Mouse (Mus musculus) left cerebral cortex, adult 8-10 months (tissue): Measurements from ENCODE around the gene Usmg5. TPM values are rescaled to one million over a fixed set of nuclear protein-coding genes. Genes with fewer than 3 reads are reported as not detected.
"Not testable (repeated sequence)": the region's sequence is repeated elsewhere in the genome, so short reads cannot be mapped to it uniquely, and the experiment has no call there.

ENCODE experiments used
- DNase-seq, 2 experiments: peaks; one replicate each; pipeline ENCODE4 v3.0.0; 2022; ENCODE audit warnings: low spot score in 2 of 2
- total RNA-seq, 4 experiments: library from RNA; stranded (reverse); gene quantifications; 2 replicates each; pipeline ENCODE4 v1.2.4; 2022

Gene Usmg5
- 100 to 1,000 TPM; 772 to 821 (median 786) TPM for total RNA-seq

DNA sequence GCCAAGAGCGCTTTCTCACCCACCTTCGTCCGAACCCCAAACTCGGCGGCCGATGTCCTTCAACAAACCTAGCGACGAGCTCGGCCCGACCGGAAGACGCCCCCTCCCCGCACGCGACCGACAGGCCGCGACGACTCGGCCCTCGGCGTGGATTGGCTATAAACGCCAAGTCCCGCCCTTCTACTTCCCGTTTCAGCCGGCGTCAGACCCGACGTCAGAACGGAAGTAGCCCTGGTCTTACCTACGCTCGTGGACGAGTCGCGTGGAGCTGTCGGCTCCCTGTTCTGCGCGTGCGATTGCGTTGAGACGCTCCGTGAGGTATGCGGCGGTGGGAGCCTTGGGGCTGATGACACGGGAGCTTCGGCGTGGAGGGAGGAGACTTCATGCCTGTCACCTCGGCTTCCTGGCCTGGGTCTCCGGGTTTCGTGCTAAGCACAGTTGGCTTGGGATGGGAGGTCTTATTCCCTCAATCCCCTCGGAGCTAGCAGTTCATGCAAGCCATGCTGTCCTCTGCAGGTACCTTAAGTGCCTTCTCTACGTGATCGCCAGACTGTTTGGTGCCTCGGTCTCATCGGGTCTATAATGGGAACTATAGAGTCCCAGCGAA, at the start of gene Usmg5, which contains the start of gene Pdcd11:
Gene Usmg5, minus strand, starts transcription at position 98 of the 607 bp plus-strand sequence.
Gene Pdcd11, plus strand, starts transcription at position 219 of the 607 bp plus-strand sequence.
- DNase-seq = peak; percentile 90 to 97

DNA sequence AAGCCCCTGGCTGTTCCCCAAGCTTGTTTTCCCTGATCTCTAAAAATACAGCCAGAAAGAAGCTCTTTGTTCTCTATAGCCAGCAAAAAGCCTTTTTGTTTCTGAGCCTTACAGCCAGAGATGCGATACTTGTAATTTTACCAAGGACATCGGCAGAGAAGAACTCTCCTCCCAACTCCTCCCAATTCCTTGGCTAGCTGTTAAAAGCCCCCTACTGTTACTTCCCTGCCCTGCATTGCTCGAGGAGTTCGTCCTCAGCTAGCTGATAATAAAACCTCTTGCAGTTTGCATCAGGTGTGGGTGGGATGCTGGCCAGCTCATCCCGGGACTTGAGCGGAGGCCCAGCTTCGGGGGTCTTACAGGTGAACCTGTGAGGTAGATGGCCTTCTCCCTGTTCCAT, 49.2 kb upstream of the Usmg5 start:
- not testable (repeated sequence) for DNase-seq

DNA sequence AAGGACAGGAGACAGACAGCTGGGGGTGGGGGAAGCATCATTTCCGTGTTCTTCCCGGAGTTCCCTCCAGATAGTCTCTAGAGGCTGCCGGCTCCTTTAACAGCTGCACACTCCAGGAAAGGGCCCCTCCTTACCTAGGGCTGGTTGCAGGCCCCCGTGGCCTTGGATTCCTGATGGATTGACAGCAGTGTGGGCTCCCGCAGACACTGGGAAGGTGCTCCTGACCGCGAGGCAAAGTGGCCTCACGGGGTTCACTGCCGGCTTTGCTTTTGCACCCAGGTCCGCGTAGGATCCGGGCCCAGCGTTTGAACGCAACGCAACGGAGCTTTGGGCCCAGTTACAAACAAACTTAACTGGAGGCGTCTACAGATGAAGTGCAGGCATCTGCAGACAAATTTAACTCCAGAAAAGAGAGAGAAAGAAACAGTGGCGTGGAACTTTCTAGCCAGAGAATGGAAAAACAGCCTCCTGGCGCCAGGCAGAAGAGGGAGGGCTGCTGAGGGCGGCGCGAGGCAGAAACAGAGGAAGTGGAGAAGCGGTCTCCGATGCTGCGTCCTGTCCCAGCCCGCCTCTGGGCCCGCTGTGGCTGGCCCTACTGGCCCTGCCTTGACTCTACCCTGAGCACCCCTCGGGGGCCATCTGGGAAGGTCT, 47.4 kb upstream of the Usmg5 start, which contains the start of gene Calhm2:
Gene Calhm2, minus strand, starts transcription at position 524 of the 651 bp plus-strand sequence.
- peak in 1 of 2 experiments; percentile 39 for DNase-seq

DNA sequence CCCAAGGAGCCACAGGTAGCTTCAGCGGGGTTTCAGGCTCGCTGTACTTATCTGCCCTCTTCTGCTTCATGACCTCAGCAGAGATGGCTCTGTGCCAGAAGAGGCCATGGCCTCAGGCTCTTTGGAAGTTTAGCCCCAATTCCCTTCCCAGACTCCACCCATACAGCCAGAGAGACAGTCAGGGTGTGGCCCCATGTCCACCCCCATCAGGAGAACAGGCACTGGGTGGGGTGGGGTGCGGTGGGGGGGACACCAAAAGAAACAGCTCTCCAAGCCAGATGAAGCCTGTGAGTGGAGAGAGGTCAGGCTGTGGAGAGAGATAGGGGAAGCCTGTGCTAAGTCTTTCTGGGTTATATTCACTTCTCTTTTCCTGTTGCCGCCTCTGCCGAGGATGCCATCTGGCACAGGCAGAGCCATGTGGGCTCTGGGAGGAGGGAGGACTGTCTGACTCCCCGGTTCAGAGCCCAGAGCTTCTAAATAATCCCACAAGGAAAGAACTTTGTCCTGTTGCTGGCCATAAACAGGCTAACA, 46.7 kb upstream of the Usmg5 start:
- DNase-seq = peak in 1 of 2 experiments; percentile 59

DNA sequence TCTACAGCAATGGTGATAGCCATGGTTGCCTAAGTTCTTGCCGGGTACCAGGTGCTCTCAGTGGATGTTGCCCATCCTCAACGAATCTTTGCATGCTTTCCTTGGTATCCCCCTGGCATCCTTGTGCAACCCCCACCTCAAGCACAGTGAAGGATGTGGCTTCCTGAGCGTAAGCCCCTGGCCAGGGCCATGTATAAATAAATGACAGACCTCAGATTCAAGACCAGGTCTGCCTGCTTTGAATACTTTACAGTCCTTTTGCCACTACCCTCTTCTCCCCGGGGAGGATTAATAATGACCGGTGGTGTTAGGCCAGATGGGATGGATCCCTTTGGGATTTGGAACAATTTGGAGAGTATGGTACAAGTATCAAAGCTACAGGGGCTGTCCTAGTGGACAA, 45.7 kb upstream of the Usmg5 start:
- no peak for DNase-seq

DNA sequence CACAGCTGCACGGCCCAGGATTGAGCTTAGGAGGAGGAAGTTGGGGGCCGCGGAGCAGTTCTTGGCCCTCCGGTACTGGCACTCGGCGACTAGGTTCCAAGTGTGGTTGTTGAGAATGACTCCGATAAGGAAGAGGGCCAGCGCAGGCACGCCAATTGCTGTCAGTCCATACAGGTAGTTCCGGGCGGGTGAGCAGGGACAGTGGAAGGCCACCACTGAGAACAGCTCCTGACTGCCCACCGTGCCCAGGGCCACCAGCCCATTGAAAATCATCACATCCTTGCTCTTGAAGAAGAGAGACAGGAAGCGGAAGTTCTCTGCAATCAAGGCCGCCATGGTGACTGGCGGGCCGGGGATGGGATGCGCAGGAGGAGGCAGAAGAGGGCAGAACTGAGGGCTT, 45.1 kb upstream of the Usmg5 start:
- no peak for DNase-seq

DNA sequence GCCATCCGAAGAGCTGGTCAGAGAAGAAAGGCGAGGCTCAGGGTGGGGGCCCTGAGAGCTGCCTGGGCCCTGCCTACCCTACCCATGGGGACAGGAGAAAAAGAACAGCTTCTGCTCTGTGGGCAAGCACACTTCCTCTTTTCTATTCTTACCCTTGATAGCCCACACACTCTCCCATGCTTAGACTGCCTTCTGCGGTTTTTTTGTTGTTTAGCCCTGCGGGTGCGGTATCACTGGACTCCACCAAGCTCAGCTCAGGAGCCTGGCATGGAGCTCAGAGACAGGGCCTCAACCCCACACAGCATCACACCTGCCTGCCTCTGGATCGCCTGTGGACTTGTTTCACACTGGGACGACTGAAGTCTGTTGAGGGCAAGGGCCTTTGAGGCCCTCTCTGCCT, 42.7 kb upstream of the Usmg5 start:
- peak in 1 of 2 experiments; percentile 32 for DNase-seq

DNA sequence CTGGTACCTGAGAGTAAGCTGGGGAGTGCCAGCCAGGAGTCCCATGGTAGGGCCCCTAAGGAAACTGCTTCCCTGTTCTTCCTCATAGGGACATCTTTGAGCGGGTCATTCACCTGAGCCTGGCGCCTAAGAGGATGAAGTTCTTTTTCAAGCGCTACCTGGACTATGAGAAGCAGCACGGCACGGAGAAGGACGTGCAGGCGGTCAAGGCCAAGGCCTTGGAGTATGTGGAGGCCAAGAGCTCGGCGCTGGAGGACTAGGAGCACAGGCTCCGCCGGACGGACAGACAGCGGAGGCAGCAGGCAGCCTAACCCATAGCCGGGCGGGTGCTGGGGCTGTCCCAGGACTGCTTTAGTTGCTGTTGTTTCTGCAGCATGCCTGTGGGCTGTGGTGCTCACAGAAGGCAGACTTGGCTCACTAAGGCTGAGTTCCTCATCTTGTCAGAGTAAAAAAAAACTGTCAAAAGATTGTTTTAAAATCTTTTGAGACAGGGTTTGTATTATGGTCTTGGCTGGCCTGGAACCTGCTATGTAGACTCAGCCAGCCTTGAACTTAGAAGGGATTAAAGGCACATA, 40.2 kb upstream of the Usmg5 start:
- no peak for DNase-seq

DNA sequence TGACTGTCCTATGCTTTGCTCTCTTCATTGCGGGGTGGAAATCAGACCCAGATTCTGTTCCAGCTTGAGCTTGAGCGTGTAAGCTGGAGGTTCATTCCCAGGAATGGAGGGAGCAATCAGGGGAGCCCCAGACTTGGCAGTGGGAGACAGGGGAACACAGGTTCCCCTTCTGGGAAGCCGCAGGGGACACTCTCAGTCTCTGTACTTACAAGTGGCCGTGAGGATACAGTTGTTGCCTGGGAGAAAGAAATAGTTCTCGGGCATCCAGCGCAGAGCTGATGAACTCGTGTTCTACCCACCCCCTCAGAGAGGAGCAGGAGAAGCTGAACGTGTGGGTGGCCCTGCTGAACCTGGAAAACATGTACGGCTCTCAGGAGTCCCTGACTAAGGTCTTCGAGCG, 38.4 kb upstream of the Usmg5 start:
- DNase-seq = no peak

DNA sequence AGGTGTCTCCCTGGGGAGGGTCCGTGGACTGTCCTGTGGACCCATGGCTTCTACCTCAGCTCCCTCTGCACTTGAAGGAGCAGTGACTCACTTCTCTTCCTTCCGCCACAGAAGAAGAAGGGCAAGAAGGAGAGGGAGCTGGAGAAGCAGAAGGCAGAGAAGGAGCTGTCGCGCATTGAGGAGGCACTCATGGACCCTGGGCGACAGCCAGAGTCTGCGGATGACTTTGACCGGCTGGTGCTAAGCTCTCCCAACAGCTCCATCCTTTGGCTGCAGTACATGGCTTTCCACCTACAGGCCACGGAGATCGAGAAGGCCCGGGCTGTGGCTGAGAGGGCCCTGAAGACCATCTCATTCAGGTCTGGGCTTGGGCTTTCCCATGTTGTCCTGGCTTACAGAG, 37.7 kb upstream of the Usmg5 start:
- DNase-seq = peak in 1 of 2 experiments; percentile 35

DNA sequence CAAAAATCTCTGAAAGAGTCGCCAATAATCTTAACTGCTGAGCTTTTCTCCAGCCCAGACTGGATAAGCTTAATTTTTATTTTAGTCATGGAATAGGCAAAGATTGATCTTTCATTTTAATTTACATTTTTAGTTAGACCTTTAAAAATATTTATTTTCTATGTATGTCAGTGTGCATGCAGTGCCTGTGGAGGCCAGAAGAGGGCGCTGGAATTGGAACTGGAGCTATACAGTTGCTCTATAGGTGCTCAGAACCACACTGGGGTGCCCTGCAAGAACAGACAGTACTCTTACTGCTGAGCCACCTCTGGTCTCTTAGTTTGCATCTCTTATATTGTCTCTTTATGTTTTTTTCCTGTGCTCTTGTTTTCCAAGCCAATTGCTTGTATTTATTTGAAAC, 32.4 kb upstream of the Usmg5 start:
- no peak for DNase-seq

DNA sequence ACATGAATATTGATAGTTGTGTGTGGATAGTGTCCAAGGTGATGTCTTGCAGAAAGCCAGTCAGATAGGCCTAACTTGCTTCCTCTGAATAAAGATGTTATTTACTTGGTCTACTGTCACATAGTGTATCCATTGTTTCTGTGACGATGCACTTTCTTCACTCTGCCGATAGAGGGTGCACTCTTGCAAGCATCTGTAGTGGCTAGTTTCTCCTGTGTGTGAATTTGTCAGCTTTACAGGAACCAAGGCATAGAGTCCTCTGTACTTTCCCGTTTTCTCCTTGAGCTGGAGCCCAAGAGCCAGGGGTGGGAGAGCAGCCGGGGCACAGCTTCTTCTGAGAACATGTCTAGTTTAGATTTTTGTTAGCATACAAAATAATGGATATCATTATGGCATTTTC, 30.6 kb upstream of the Usmg5 start:
- DNase-seq = no peak

DNA sequence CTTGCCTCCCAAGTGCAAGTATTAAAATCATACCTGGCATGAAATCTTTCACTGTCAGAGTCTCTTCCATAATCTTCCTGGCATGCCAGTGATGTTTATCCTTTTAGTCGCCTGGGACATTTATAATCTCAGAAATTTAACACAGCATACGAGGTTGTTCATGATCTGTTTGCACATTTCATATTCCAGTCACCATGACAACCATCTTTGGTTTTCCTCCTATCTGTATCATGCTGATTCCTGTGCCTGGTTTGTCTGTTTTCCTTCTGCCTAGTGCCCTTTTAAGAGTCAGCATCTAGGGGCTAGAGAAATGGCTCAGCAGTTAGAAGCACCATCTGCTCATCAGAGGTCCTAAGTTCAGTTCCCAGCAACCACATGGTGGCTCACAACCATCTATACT, 28.2 kb upstream of the Usmg5 start:
- no peak for DNase-seq

DNA sequence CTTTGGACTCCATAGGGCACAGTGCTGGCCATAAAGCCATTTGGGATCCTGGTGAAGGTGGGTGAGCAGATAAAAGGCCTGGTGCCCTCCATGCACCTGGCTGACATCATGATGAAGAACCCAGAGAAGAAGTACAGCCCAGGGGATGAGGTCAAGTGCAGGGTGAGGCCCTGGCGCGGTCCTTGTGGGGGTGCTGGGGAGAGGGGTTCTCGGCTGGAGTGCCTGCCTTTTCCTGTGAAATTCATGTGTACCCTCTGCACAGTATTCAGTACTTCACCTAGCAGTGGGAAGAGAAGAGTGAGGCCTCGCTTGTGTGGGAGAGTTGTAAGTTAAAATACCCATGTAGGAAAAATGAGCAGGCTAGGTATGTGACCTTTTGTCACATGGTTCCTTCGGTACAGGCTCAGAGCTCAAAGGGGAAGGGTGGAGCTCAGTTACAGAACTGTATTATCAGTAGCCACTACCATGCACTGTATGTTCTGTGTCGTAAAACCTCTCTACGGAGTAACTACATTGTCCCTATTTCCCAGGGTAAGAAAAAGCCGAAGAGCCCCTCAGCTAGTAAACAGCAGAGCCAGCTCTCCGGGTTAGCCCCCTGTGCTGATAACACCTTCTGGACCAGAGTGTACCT, 14.3 kb upstream of the Usmg5 start:
- no peak for DNase-seq

DNA sequence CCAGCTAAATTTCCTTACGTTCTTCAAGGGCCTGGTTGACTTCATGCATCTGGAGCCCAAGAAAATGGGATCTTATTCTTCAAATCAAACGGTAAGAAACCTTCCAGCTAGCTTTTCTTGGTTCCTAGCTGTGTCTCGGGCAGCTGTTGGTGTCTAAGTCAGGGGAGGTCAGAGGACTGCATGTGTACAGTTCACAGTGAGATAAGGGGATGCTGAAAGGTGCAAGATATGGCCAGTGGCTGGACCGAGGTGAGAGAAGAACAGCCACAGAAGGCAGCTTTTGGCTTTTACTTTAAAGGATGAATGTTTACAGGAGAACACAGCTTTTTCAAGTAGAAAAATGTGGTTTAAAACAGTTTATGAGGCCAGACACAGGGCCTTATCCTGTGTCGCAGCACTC, 10.6 kb upstream of the Usmg5 start:
- DNase-seq = no peak

DNA sequence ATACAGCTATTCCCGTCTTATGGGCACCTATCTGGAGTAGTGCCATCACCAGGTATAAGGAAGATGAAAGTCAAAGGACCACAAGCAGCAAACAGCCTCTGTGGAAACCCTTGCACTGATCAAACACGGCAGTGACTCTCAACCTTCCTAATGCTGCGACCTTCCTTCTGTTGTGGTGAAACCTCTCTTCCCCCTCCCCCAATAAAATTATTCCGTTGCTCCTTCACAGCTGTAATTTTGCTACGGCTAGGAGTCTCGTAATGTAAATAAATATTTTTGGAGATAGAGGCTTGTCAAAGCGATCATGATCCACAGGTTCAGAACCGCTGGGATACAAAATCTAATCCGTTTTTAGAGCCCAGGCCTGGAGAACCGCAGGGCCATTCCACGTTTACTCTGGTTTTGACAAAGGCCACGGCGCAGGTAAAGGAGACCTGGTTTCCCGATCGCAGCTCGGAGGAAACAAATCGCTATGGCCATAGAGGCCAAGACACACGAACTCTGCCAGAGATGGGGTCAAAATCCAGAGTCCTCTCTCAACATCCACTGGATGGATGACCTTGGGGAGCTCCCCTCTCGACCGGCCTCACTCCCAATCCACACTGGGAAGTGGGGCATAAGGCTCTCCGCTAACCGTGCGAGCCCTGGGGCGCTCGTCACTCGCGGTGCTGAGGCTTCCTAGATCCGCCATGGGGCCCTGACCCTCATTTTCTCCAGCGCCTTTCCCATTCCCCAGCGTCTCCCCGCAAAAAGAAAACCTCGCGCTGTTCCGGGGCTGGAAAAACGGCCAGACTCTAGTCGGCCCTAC, 525 bp downstream of the Usmg5 start:
- no peak for DNase-seq

DNA sequence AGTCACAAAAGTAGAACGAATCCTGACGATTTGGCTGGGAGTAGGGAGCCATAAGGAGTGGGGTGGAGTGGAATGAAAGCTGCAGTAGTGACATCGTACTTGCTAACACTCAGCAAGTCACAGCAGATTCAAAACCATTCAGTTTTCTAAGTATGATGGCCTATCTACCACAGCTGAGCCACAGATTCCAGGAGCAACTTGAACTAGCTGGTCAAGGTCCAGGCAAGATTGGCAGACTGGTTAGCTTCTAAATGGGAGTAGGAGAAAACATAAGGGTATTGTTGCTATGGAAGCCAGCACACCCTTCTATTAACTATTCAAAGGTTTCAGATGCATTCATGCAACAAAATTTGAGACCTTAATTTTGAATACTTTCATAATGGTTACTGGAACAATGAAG, 2.2 kb downstream of the Usmg5 start:
- DNase-seq = no peak

DNA sequence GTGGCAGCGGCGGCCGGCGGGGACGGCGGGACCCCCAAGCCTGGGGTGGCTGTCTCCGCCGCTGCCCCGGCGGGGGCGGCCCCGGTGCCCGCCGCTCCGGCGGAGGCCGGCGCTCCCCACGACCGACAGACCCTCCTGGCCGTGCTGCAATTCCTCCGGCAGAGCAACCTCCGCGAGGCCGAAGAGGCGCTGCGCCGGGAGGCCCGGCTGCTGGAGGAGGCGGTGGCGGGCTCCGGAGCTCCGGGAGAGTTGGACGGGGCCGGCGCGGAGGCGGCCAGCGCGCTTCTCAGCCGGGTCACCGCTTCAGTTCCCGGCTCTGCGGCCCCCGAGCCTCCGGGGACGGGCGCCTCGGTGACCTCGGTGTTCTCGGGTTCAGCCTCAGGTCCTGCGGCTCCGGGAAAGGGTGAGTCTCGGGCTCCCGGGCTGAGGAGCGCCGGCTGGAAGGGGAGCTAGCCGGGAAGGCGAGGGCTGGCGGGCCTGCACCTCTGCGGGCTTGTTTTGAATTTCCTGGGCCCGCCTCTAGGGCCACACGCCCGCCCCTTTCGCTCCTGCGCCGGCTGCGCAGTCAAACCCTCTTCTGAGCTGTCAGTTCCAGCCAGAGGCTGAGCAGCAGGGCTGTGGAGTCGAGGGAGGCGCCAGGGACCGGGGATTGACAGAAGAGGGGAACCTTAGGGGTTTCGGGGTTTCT, 22.4 kb downstream of the Usmg5 start:
- DNase-seq = peak; percentile 63 to 74

DNA sequence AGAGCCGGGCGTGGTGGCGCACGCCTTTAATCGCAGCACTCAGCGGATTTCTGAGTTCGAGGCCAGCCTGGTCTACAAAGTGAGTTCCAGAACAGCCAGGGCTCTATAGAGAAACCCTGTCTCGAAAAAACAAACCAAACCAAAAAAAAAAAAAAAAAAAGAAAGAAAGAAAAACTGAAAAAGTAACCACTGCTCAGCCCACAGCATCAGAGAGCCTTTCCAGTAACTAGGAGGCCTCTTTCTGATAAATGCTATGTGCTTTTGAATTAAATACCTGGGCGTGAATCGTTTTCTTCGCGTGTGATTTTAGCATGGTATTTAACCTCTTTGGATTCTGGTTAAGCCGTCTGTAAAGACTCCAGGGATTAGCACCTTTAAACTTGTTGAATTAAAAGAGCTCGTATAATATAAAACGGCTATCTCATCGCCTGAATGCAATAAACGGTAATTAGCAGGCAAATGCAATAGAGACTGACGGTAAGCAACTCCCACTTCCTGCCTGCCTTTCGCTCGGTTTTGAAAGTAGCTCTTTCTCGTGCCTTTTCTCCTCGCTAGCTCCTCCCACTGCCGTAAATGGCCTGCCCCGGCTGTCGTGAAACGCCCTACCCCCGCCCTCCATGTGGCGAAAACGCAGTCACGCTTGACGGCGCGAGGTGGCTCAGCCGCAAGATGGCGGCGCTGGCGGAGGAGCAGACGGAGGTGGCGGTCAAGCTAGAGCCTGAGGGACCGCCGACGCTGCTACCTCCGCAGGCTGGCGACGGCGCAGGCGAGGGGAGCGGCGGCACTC, 23.2 kb downstream of the Usmg5 start, which contains the start of gene Taf5:
Gene Taf5, plus strand, starts transcription at position 651 of the 787 bp plus-strand sequence.
- peak; percentile 87 to 91 for DNase-seq

DNA sequence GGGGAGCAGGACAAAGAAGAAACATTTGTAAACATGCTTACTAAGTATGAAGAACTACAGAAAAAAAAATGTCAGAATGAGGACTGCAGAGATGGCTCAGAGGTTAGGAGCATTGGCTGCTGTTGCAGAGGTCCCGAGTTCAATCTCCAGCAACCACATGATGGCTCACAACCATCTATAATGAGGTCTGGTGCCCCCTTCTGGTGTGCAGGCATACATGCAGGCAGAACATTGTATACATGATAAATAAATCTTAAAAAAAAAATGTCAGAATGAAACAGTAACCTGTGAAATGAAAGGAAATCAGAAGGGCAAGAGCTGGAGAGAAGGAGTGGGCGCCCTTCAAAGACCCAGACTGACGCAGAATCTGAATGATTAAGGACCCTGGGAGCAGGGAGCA, 24.6 kb downstream of the Usmg5 start:
- no peak for DNase-seq
